Mouse (Mus musculus) heart, postnatal 0 days (tissue): ENCODE measurements around the gene Gm28374.

Experiments
- CTCF ChIP-seq: IDR thresholded peaks from 2 replicates; pipeline ENCODE4 v1.5.1; 2016; ENCODE audit warnings: antibody characterized with exemption, control low read depth, low read depth
- EP300 ChIP-seq: IDR thresholded peaks from 2 replicates; pipeline ENCODE4 v1.6.1; 2016; ENCODE audit warnings: antibody characterized with exemption, low read depth

- no peak for TF ChIP-seq CTCF
- TF ChIP-seq EP300 = no peak
Measured at GRCm38 (mm10) chr19:6040002-6040401, 42.1 kb downstream of the Gm28374 start.
